Mouse (Mus musculus) MEL (cell line): ENCODE measurements around the gene Crat.

ENCODE experiments used
- CTCF ChIP-seq, 3 experiments: IDR thresholded peaks in 2 of 3; conservative IDR thresholded peaks in 1 of 3; 2 replicates each; pipeline ENCODE4 v1.5.1; 2011 to 2012; ENCODE audit warnings: low read length in 3 of 3, low read depth in 2 of 3, mild to moderate bottlenecking in 2 of 3, improper control_type of control experiment in 1 of 3, inconsistent platforms in 1 of 3, mixed read lengths in 1 of 3, moderate library complexity in 1 of 3; ENCODE audit not compliant: control insufficient read depth in 1 of 3, insufficient read depth in 1 of 3, poor library complexity in 1 of 3, severe bottlenecking in 1 of 3
- GABPA ChIP-seq: IDR thresholded peaks from 2 replicates; pipeline ENCODE4 v1.6.1; 2012; ENCODE audit warnings: low read depth, mild to moderate bottlenecking, inconsistent platforms, low read length, improper control_type of control experiment, moderate library complexity
- NRF1 ChIP-seq: IDR thresholded peaks from 2 replicates; pipeline ENCODE4 v1.6.1; 2014; ENCODE audit warnings: low read depth, mild to moderate bottlenecking, inconsistent platforms, low read length, improper control_type of control experiment, moderate library complexity; ENCODE audit not compliant: poor library complexity, insufficient read depth, severe bottlenecking
- USF1 ChIP-seq: IDR thresholded peaks from 2 replicates; pipeline ENCODE4 v1.6.1; 2014; ENCODE audit warnings: low read depth, mild to moderate bottlenecking, inconsistent platforms, low read length, improper control_type of control experiment, moderate library complexity

DNA sequence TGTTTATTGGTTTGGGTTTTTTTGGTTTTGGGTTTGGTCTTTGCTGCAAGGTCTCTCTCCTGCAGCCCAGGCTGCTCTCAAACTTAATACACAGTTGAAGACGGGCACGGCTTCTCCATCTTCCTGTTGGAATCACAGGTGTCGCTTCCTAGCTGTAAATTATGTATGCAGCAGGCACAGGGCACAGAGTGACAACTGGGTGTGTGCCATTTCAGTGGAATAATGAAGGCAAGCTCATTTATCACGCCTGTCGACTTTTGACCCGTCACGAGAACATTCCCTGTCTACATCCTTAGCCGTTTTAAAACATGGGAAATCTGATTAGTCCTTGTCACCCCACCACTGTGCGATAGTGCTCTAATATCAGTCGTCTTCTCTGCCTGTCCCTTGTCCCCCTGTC lies 55.0 kb downstream of the Crat start:
- no peak for TF ChIP-seq NRF1
- TF ChIP-seq CTCF (IDR thresholded peaks at IDR 0.05 in 2 of 3, conservative IDR thresholded peaks at IDR 0.05 in 1 of 3; ENCODE audit: control insufficient read depth in 1 of 3, insufficient read depth in 1 of 3, low read depth in 2 of 3, low read length in 3 of 3, poor library complexity in 1 of 3, severe bottlenecking in 1 of 3) = no peak
- no peak for TF ChIP-seq USF1
- TF ChIP-seq GABPA = no peak
